Mouse (Mus musculus) ovary, postnatal 36 days (tissue): ENCODE measurements around the gene Fcer1g.

Experiments used
- DNase-seq: peaks from one replicate; pipeline ENCODE4 v3.0.0; 2022; ENCODE audit warnings: low spot score, mixed read lengths

The Fcer1g gene

GRCm38 (mm10) chr1:171234126-171234525, at the start of gene Fcer1g:
Gene Fcer1g, minus strand, starts transcription at chr1:171234365.
- no peak for DNase-seq

GRCm38 (mm10) chr1:171283188-171284160, 49.3 kb upstream of the Fcer1g start:
- DNase-seq, result no peak

GRCm38 (mm10) chr1:171282086-171282805, 48.1 kb upstream of the Fcer1g start:
- no peak for DNase-seq

- DNase-seq, result peak; percentile 80
Measured at GRCm38 (mm10) chr1:171281528-171281923, 47.4 kb upstream of the Fcer1g start.

- DNase-seq, result peak; percentile 84
Measured at GRCm38 (mm10) chr1:171280916-171281527, 46.9 kb upstream of the Fcer1g start, which contains the start of gene Ppox. Gene Ppox, minus strand, starts transcription at chr1:171281186.

- no peak for DNase-seq
Measured at GRCm38 (mm10) chr1:171280250-171280915, 46.2 kb upstream of the Fcer1g start.

- no peak for DNase-seq
Measured at GRCm38 (mm10) chr1:171279721-171280120, 45.6 kb upstream of the Fcer1g start.

- DNase-seq, result no peak
Measured at GRCm38 (mm10) chr1:171279012-171279705, 45.0 kb upstream of the Fcer1g start.

GRCm38 (mm10) chr1:171278436-171278835, 44.3 kb upstream of the Fcer1g start:
- no peak for DNase-seq

GRCm38 (mm10) chr1:171277736-171278135, 43.6 kb upstream of the Fcer1g start:
- DNase-seq, result no peak

GRCm38 (mm10) chr1:171276110-171276748, 42.1 kb upstream of the Fcer1g start:
- DNase-seq, result no peak

- DNase-seq, result no peak
Measured at GRCm38 (mm10) chr1:171275144-171275734, 41.1 kb upstream of the Fcer1g start.

- DNase-seq, result no peak
Measured at GRCm38 (mm10) chr1:171274171-171274570, 40.0 kb upstream of the Fcer1g start.

GRCm38 (mm10) chr1:171272086-171272485, 37.9 kb upstream of the Fcer1g start:
- DNase-seq, result no peak

GRCm38 (mm10) chr1:171271622-171272021, 37.5 kb upstream of the Fcer1g start:
- DNase-seq, result no peak

GRCm38 (mm10) chr1:171271196-171271595, 37.0 kb upstream of the Fcer1g start:
- no peak for DNase-seq

GRCm38 (mm10) chr1:171270573-171270900, 36.4 kb upstream of the Fcer1g start:
- DNase-seq, result no peak

GRCm38 (mm10) chr1:171269848-171270572, 35.8 kb upstream of the Fcer1g start, which contains the start of gene B4galt3:
Gene B4galt3, plus strand, starts transcription at chr1:171270328.
- peak; percentile 97 for DNase-seq

GRCm38 (mm10) chr1:171268341-171268740, 34.2 kb upstream of the Fcer1g start:
- DNase-seq, result no peak
